Mouse (Mus musculus): ENCODE measurements around the gene Gm10471. TPM values are rescaled to one million over a fixed set of nuclear protein-coding genes. Genes with fewer than 3 reads are reported as not detected.
"Not testable (repeated sequence)": the region's sequence is repeated elsewhere in the genome, so short reads cannot be mapped to it uniquely, and the experiment has no call there.

Gm10471 gene
- not detected in 3 replicates for total RNA-seq (2017)

DNA sequence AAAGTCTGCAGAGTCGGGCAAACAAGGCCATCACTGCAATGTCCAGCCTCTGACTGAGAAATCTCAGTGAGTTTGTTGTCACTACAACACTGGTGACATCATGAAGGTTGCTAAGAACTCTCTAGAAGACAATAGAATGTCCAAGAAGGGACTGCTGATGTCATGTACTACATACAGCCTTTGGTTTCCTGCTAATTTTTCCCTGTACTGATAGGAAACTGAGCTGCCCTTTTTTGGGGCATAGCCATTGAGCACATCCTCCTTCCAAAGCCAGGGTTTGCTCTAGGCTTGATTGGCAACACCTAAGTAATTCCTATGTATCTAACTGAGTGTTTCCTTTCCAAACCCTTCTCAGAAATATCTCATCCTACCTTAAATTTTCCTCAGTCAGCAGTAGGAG lies at the start of gene Gm10471:
TSS of gene Gm10471 (minus strand) at position 101 of the 400 bp plus-strand sequence.
- not testable (repeated sequence) for ATAC-seq (replicated peaks; ENCODE audit: insufficient number of reproducible peaks, low FRiP score, low TSS enrichment, poor library complexity, severe bottlenecking)

GRCm38 (mm10) chr5:26121321-26121720 lies 32.2 kb upstream of the Gm10471 start, which contains the start of gene Gm10220:
Gm10220 (minus strand) TSS chr5:26121421.
- ATAC-seq (replicated peaks; ENCODE audit: insufficient number of reproducible peaks, low FRiP score, low TSS enrichment, poor library complexity, severe bottlenecking) = not testable (repeated sequence)

DNA sequence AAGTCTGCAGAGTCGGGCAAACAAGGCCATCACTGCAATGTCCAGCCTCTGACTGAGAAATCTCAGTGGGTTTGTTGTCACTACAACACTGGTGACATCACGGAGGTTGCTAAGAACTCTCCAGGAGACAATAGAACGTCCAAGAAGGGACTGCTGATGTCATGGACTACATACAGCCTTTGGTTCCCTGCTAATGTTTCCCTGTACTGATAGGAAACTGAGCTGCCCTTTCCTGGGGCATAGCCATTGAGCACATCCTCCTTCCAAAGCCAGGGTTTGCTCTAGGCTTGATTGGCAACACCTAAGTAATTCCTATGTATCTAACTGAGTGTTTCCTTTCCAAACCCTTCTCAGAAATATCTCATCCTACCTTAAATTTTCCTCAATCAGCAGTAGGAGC lies 16.2 kb upstream of the Gm10471 start, which contains the start of gene 5031410I06Rik:
TSS of gene 5031410I06Rik (minus strand) at position 101 of the 400 bp plus-strand sequence.
- ATAC-seq (replicated peaks; ENCODE audit: insufficient number of reproducible peaks, low FRiP score, low TSS enrichment, poor library complexity, severe bottlenecking) = not testable (repeated sequence)

DNA sequence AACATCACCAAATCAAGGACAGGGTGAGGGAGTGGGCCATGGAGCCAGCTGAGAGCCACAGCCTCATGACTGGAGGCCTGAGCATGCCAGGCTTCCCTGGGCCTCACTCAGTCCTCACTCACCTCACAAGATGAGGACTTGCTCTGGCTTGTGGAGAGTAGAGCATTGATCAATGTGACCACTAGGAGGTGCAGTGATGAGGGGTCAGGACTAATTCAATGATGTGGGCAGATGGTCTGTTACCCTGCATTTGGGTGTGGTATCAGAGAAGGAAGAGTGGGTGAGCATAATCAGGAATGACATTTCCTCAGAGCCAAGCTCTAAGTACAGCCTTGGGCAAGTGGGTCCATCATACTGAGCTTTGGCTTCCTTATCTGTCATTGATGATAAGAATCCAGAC lies 10.1 kb downstream of the Gm10471 start:
- ATAC-seq (replicated peaks; ENCODE audit: insufficient number of reproducible peaks, low FRiP score, low TSS enrichment, poor library complexity, severe bottlenecking) = not testable (repeated sequence)

GRCm38 (mm10) chr5:26070716-26071115 lies 18.4 kb downstream of the Gm10471 start:
- 0 out of 2 replicates have a peak, but pooled peaks have one; percentile 35 for ATAC-seq (replicated peaks; ENCODE audit: insufficient number of reproducible peaks, low FRiP score, low TSS enrichment, poor library complexity, severe bottlenecking)

DNA sequence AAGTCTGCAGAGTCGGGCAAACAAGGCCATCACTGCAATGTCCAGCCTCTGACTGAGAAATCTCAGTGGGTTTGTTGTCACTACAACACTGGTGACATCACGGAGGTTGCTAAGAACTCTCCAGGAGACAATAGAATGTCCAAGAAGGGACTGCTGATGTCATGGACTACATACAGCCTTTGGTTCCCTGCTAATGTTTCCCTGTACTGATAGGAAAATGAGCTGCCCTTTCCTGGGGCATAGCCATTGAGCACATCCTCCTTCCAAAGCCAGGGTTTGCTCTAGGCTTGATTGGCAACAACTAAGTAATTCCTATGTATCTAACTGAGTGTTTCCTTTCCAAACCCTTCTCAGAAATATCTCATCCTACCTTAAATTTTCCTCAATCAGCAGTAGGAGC lies 30.6 kb downstream of the Gm10471 start, which contains the start of gene Gm7347:
TSS of gene Gm7347 (minus strand) at position 101 of the 400 bp plus-strand sequence.
- ATAC-seq (replicated peaks; ENCODE audit: insufficient number of reproducible peaks, low FRiP score, low TSS enrichment, poor library complexity, severe bottlenecking) = not testable (repeated sequence)

GRCm38 (mm10) chr5:26039458-26039857 lies 49.6 kb downstream of the Gm10471 start, which contains the start of gene Speer4a:
Speer4a (minus strand) TSS chr5:26039558.
- ATAC-seq (replicated peaks; ENCODE audit: insufficient number of reproducible peaks, low FRiP score, low TSS enrichment, poor library complexity, severe bottlenecking) = not testable (repeated sequence)

Other genes with a start within 250 kb of the Gm10471 start
- not detected in 3 replicates for gene Gm21663, start 146.9 kb downstream of the Gm10471 start, total RNA-seq (2017)
- gene Gm21671, start 134.9 kb downstream of the Gm10471 start, total RNA-seq (2017) = not detected in 3 replicates
- not detected in 3 replicates for gene Gm21680, start 116.6 kb downstream of the Gm10471 start, total RNA-seq (2017)
- not detected in 3 replicates for gene Gm21698, start 100.6 kb downstream of the Gm10471 start, total RNA-seq (2017)
- gene Gm1979, start 84.5 kb downstream of the Gm10471 start, total RNA-seq (2017) = not detected in 3 replicates
- not detected in 3 replicates for gene Gm5862, start 66.4 kb downstream of the Gm10471 start, total RNA-seq (2017)
- gene Speer4a, start 49.7 kb downstream of the Gm10471 start, total RNA-seq (2017) = not detected in 3 replicates
- gene Gm7347, start 30.7 kb downstream of the Gm10471 start, total RNA-seq (2017) = not detected in 3 replicates
- not detected in 3 replicates for gene 5031410I06Rik, start 16.1 kb upstream of the Gm10471 start, total RNA-seq (2017)
- not detected in 3 replicates for gene Gm10220, start 32.1 kb upstream of the Gm10471 start, total RNA-seq (2017)
- not detected in 3 replicates for gene Gm7361, start 168.4 kb upstream of the Gm10471 start, total RNA-seq (2017)

Data from monocyte, adult 5-6 weeks (primary cell).